Mouse (Mus musculus): ENCODE results near the gene Olfr1253. TPM values are rescaled to one million over a fixed set of nuclear protein-coding genes. Genes with fewer than 3 reads are reported as not detected.

Gene Olfr1253
- not detected for total RNA-seq (2021)
- long read RNA-seq, experiment 1 = 0 reads
- long read RNA-seq, experiment 2 = 0 reads

DNA sequence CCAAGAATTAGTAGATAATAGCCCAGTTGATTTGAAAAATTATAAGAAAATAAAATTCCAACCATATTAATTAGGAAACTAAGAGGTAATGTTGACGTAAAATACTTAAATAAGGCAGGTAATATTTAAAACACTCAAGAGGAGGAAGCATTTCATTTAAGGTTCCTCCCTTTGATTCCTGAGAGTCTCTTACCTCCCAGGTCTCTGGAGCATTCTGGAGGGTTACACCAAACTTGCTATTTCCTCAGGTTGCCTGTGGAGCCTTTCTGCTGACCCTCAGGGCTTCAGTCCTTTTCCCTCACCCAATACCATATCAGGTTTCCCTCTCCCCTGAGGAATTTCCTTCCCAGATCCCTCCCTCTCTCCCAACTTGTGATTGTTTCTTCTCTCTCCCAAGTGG, at the start of gene Olfr1253:
TSS of gene Olfr1253 (minus strand) at position 101 of the 400 bp plus-strand sequence.
- no peak for DNase-seq (ENCODE audit: low spot score in 2 of 2)

DNA sequence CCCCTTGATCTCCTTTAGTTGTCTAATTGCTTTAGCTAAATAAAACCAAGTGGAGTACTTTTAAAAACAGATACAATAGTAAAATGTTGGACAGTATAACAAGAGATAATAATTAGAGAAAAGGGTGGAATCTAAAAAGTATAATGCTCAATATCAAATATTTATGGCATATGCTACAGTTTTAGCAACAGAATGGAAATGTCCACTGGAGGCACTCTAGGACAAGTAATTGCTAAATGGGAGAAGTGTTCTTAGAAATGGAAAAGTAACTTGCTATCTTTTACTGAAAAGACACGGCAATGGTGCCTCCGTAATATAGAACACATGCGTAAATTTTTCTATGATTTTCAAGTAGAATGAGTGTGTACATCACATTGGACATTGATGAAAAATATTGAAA, 42.7 kb upstream of the Olfr1253 start:
- no peak for DNase-seq (ENCODE audit: low spot score in 2 of 2)

DNA sequence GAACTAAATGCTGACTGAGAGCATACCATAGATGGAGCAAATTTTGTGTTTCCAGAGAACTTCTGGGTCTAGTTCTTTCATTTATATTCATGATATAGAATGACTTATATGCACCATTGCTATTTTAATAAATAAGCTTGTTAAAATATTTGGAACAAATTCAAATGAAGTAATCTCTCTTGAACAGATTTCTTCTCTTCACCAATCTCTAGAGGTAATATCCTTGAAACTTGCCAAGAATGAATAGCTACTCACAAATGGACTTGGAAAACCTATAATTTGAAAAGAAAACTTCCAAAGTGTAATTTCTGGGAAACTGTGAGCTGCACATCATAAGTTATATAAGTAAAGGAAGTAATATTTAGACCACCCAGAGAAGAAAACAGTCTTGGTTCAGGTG, 36.6 kb upstream of the Olfr1253 start, which contains the start of gene Olfr1254:
TSS of gene Olfr1254 (minus strand) at position 101 of the 400 bp plus-strand sequence.
- DNase-seq (ENCODE audit: low spot score in 2 of 2) = no peak

DNA sequence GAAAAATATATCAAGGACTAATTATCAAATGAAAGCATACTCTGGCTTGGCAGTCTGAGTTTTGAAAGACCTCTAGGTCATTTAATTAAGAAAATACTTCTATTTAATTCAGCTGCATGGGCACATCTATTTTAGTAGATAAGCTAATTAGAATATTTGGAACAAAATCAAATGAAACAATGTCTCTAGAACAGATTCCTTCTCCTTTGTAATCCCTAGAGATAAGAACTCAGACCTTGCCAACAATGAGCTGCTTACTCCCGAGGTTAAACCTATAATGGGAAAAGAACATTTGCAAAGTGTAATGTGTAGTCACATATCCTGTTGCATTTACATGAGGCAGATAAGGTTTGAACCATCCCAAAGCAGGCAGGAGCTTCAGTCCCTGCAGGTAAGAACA, 32.0 kb downstream of the Olfr1253 start, which contains the start of gene Olfr1252:
TSS of gene Olfr1252 (minus strand) at position 101 of the 400 bp plus-strand sequence.
- no peak for DNase-seq (ENCODE audit: low spot score in 2 of 2)

Other genes starting within 250 kb of the Olfr1253 start
- gene Olfr1243, start 225.6 kb downstream of the Olfr1253 start, total RNA-seq (2021) = not detected
- not detected for gene Olfr1245, start 178.6 kb downstream of the Olfr1253 start, total RNA-seq (2021)
- not detected for gene Olfr1246, start 163.9 kb downstream of the Olfr1253 start, total RNA-seq (2021)
- gene Olfr1247, start 143.0 kb downstream of the Olfr1253 start, total RNA-seq (2021) = under 1 TPM in 1 of 2 experiments, not detected in 1; 0.05 TPM
- gene Olfr1248, start 138.8 kb downstream of the Olfr1253 start, total RNA-seq (2021) = not detected
- gene Olfr1249, start 122.1 kb downstream of the Olfr1253 start, total RNA-seq (2021) = not detected
- not detected for gene Olfr1250, start 95.6 kb downstream of the Olfr1253 start, total RNA-seq (2021)
- not detected for gene Olfr1251, start 85.2 kb downstream of the Olfr1253 start, total RNA-seq (2021)
- not detected for gene Olfr1252, start 32.1 kb downstream of the Olfr1253 start, total RNA-seq (2021)
- gene Olfr1254, start 36.5 kb upstream of the Olfr1253 start, total RNA-seq (2021) = not detected
- not detected for gene Olfr1255, start 55.0 kb upstream of the Olfr1253 start, total RNA-seq (2021)
- not detected for gene Olfr1256, start 84.5 kb upstream of the Olfr1253 start, total RNA-seq (2021)
- not detected for gene Olfr48, start 91.1 kb upstream of the Olfr1253 start, total RNA-seq (2021)
- not detected for gene Olfr1257, start 121.3 kb upstream of the Olfr1253 start, total RNA-seq (2021)
- gene Olfr1258, start 170.2 kb upstream of the Olfr1253 start, total RNA-seq (2021) = not detected
- not detected for gene Olfr1259, start 191.6 kb upstream of the Olfr1253 start, total RNA-seq (2021)
- gene Olfr1260, start 217.2 kb upstream of the Olfr1253 start, total RNA-seq (2021) = not detected
- not detected for gene Olfr1261, start 234.1 kb upstream of the Olfr1253 start, total RNA-seq (2021)
- not detected for gene Olfr1262, start 243.1 kb upstream of the Olfr1253 start, total RNA-seq (2021)